In genomic region chr2:11664367-11664766, GRCm38 (mm10) we compare ENCODE assay signal across 8 mouse cellular contexts. TPM values are rescaled to one million over a fixed set of nuclear protein-coding genes. Genes with fewer than 3 reads are reported as not detected.
A peak's percentile ranks its signal among the peaks of the same experiment; 100 is the strongest.
DNase-seq lines count a peak whose midpoint lies in the region; ATAC-seq and TF ChIP-seq lines count a peak whose summit lies in the region.

No protein-coding gene starts in this region.

- peak in 1 of 2 experiments; percentile 68; a peak in 3 of 4 replicates for TF ChIP-seq CTCF in CH12.LX (conservative IDR thresholded peaks at IDR 0.05 in 1 of 2, IDR thresholded peaks at IDR 0.05 in 1 of 2; ENCODE audit: low read depth in 2 of 2, low read length in 2 of 2)
- no peak; the same call in 1 of the 2 replicates for TF ChIP-seq CTCF in kidney, postnatal 0 days (IDR thresholded peaks at IDR 0.05; ENCODE audit: low read depth)

- peak overlapping the region; percentile 6 to 49 (median 15) for H3K4me3 ChIP-seq in CH12.LX (replicated peaks in 1 of 3; ENCODE audit: low read depth in 2 of 3, low read length in 2 of 3, poor library complexity in 1 of 3)
- peak overlapping the region; percentile 37 for H3K4me3 ChIP-seq in heart, embryonic 16.5 days (ENCODE audit: low read length)
- H3K4me3 ChIP-seq in kidney, postnatal 0 days (replicated peaks; ENCODE audit: low read depth, low read length) = no peak overlapping the region
- peak overlapping the region; percentile 7 for H3K4me3 ChIP-seq in stomach, embryonic 16.5 days (replicated peaks; ENCODE audit: low read length)

- no peak overlapping the region for H3K27ac ChIP-seq in CH12.LX (ENCODE audit: insufficient read depth, low read depth)
- H3K27ac ChIP-seq in heart, embryonic 16.5 days (ENCODE audit: low read length) = no peak overlapping the region
- no peak overlapping the region for H3K27ac ChIP-seq in kidney, postnatal 0 days
- H3K27ac ChIP-seq in stomach, embryonic 16.5 days (ENCODE audit: low read length) = no peak overlapping the region

- H3K9me3 ChIP-seq in CH12.LX (replicated peaks; ENCODE audit: low read length) = no peaks in the 10 kb centered on the region
- no peaks in the 10 kb centered on the region for H3K9me3 ChIP-seq in heart, embryonic 16.5 days (replicated peaks; ENCODE audit: control insufficient read depth, low read length)
- H3K9me3 ChIP-seq in kidney, postnatal 0 days (replicated peaks; ENCODE audit: low read length) = no peaks in the 10 kb centered on the region
- no peaks in the 10 kb centered on the region for H3K9me3 ChIP-seq in stomach, embryonic 16.5 days (replicated peaks; ENCODE audit: control insufficient read depth, low read length)

- TF ChIP-seq EP300 in CH12.LX (IDR thresholded peaks at IDR 0.05; ENCODE audit: low read length) = no peak

- peak; percentile 50 for ATAC-seq in common myeloid progenitor, adult 5-6 weeks (replicated peaks; ENCODE audit: low read depth, poor library complexity, severe bottlenecking)
- peak; percentile 14; the same call in 1 of the 2 replicates for ATAC-seq in heart, embryonic 16.5 days (replicated peaks; ENCODE audit: extremely low read depth, insufficient read depth, low FRiP score)
- ATAC-seq in kidney, postnatal 0 days (replicated peaks; ENCODE audit: low FRiP score, low read depth) = no peak
- ATAC-seq in megakaryocyte progenitor cell, adult 5-6 weeks (replicated peaks; ENCODE audit: poor library complexity) = peak; percentile 67
- no peak for ATAC-seq in stomach, embryonic 16.5 days (ENCODE audit: insufficient read depth, low FRiP score)

- in situ Hi-C loops in CH12.LX (cut with MboI; ENCODE audit: low pct_ligation_motif_present, low pct_unique_long_range_greater_than_20kb, low sequenced_read_pairs) = no loop called here

- dilution Hi-C loops in CH12.LX (cut with MboI; ENCODE audit: extremely low pct_ligation_motif_present, extremely low pct_unique_long_range_greater_than_20kb, low sequenced_read_pairs) = no loop called here

- H3K36me3 ChIP-seq in CH12.LX (replicated peaks in 1 of 2; ENCODE audit: control insufficient read depth in 1 of 2, insufficient read depth in 1 of 2, low read length in 1 of 2) = no peaks in the 10 kb centered on the region
- no peaks in the 10 kb centered on the region for H3K36me3 ChIP-seq in heart, embryonic 16.5 days (ENCODE audit: control insufficient read depth, insufficient read depth)
- no peaks in the 10 kb centered on the region for H3K36me3 ChIP-seq in kidney, postnatal 0 days (ENCODE audit: insufficient read depth, low read length)
- H3K36me3 ChIP-seq in stomach, embryonic 16.5 days (ENCODE audit: control insufficient read depth, insufficient read depth, low read length) = no peaks in the 10 kb centered on the region

- H3K79me2 ChIP-seq in CH12.LX (replicated peaks; ENCODE audit: control insufficient read depth, extremely low read depth, insufficient read depth, poor library complexity, severe bottlenecking) = peaks cover 3% of the 10 kb centered on the region

- no peaks in the 10 kb centered on the region for H3K27me3 ChIP-seq in CH12.LX (replicated peaks)
- no peaks in the 10 kb centered on the region for H3K27me3 ChIP-seq in heart, embryonic 16.5 days (ENCODE audit: control insufficient read depth, insufficient read depth, low read length)
- H3K27me3 ChIP-seq in kidney, postnatal 0 days (ENCODE audit: insufficient read depth, low read length) = no peaks in the 10 kb centered on the region
- H3K27me3 ChIP-seq in stomach, embryonic 16.5 days (ENCODE audit: control insufficient read depth, insufficient read depth, low read length) = no peaks in the 10 kb centered on the region

- peak; percentile 6 for DNase-seq in embryo, embryonic 9.5 days (ENCODE audit: extremely low spot score)
- no peak for DNase-seq in embryo, embryonic 10.5 days (ENCODE audit: low spot score)
- DNase-seq in CH12.LX (ENCODE audit: extremely low read depth) = peak; percentile 58
- DNase-seq in kidney, postnatal 0 days (ENCODE audit: low spot score) = peak; percentile 14

- no peak for TF ChIP-seq POLR2A in CH12.LX (IDR thresholded peaks at IDR 0.05; ENCODE audit: low read depth, low read length)

- TF ChIP-seq RAD21 in CH12.LX (IDR thresholded peaks at IDR 0.05; ENCODE audit: low read depth, low read length) = peak; percentile 25

- peak overlapping the region; percentile 10; the same call in 1 of the 2 replicates for H3K9ac ChIP-seq in CH12.LX (ENCODE audit: insufficient read depth, low read depth)
- no peak overlapping the region for H3K9ac ChIP-seq in heart, embryonic 16.5 days (ENCODE audit: low read length)
- H3K9ac ChIP-seq in kidney, postnatal 0 days (ENCODE audit: low read depth, low read length) = no peak overlapping the region
- no peak overlapping the region for H3K9ac ChIP-seq in stomach, embryonic 16.5 days (ENCODE audit: low read length)

- H3K4me2 ChIP-seq in CH12.LX (ENCODE audit: insufficient read depth, low read depth, poor library complexity, severe bottlenecking) = peak overlapping the region; percentile 80
- peak overlapping the region; percentile 61 for H3K4me2 ChIP-seq in heart, embryonic 16.5 days (ENCODE audit: low read depth, low read length)
- H3K4me2 ChIP-seq in kidney, postnatal 0 days (ENCODE audit: low read length) = peak overlapping the region; percentile 46
- peak overlapping the region; percentile 42 for H3K4me2 ChIP-seq in stomach, embryonic 16.5 days (ENCODE audit: low read depth, low read length)

- peaks cover 15 to 48% of the 10 kb centered on the region in 2 experiments for H3K4me1 ChIP-seq in CH12.LX (ENCODE audit: control insufficient read depth in 1 of 2, insufficient read depth in 2 of 2)
- peaks cover 4% of the 10 kb centered on the region for H3K4me1 ChIP-seq in heart, embryonic 16.5 days (ENCODE audit: control insufficient read depth, insufficient read depth, low read length)
- H3K4me1 ChIP-seq in kidney, postnatal 0 days (replicated peaks; ENCODE audit: insufficient read depth, low read length) = no peaks in the 10 kb centered on the region
- H3K4me1 ChIP-seq in stomach, embryonic 16.5 days (ENCODE audit: control insufficient read depth, insufficient read depth, low read length) = no peaks in the 10 kb centered on the region

- WGBS in heart, embryonic 16.5 days = 34% methylated on average over 6 of the region's 6 CpGs
- 46% methylated on average over 6 of the region's 6 CpGs for WGBS in kidney, postnatal 0 days
- WGBS in stomach, embryonic 16.5 days = 41% methylated on average over 6 of the region's 6 CpGs

TF ChIP-seq in CH12.LX, 34 proteins besides CTCF, POLR2A, EP300 and RAD21:
- TF ChIP-seq RCOR1 (conservative IDR thresholded peaks at IDR 0.05; ENCODE audit: low read depth, low read length) = no peak
- TF ChIP-seq MAFK (IDR thresholded peaks at IDR 0.05; ENCODE audit: insufficient replicate concordance, low read length) = no peak
- peak; percentile 28; the same call in 1 of the 2 replicates for TF ChIP-seq JUN (IDR thresholded peaks at IDR 0.05; ENCODE audit: insufficient read depth, low read depth, low read length)
- TF ChIP-seq SMC3 (IDR thresholded peaks at IDR 0.05; ENCODE audit: low read depth, low read length) = peak; percentile 56
- TF ChIP-seq NELFE (IDR thresholded peaks at IDR 0.05; ENCODE audit: low read depth, low read length) = no peak

RNA-seq across cellular contexts. Expression of gene Il2ra, which starts 21.8 kb away (rescaled TPM):
- 5.5 and 6.0 TPM in 2 replicates for total RNA-seq in CH12.LX (2012; rRNA removed)
- total RNA-seq in CH12.LX (2014; rRNA removed) = 4.8 and 6.3 TPM in 2 replicates
- polyA plus RNA-seq in CH12.LX (2012; ENCODE audit: insufficient read length, low read depth) = 8.7 and 8.8 TPM in 2 replicates
- not detected in 2 replicates for total RNA-seq in common myeloid progenitor, adult 5-6 weeks (2017)
- polyA plus RNA-seq in heart, embryonic 16.5 days (2015; fragmentation: Nextera tagmentation; extraction: Ambion mirVana) = 8.6 and 21.2 TPM in 2 replicates
- not detected in 2 replicates for polyA plus RNA-seq in kidney, postnatal 0 days (2015; fragmentation: Nextera tagmentation; extraction: Ambion mirVana)
- total RNA-seq in megakaryocyte progenitor cell, adult 5-6 weeks (2015) = not detected in 2 replicates
- total RNA-seq in megakaryocyte progenitor cell, adult 5-6 weeks (2017) = not detected in 2 replicates
- polyA plus RNA-seq in stomach, embryonic 16.5 days (2015; fragmentation: Nextera tagmentation; extraction: Ambion mirVana) = not detected in 2 replicates

RNA-seq across cellular contexts. Expression of gene Gm17490, which starts 38.3 kb away (rescaled TPM):
- total RNA-seq in CH12.LX (2012; rRNA removed) (not detected in 2 replicates), CH12.LX (2014; rRNA removed) (not detected in 2 replicates)
- not detected in 2 replicates for polyA plus RNA-seq in CH12.LX (2012; ENCODE audit: insufficient read length, low read depth)
- not detected in 2 replicates for total RNA-seq in common myeloid progenitor, adult 5-6 weeks (2017)
- polyA plus RNA-seq in heart, embryonic 16.5 days (2015; fragmentation: Nextera tagmentation; extraction: Ambion mirVana) = not detected in 2 replicates
- polyA plus RNA-seq in kidney, postnatal 0 days (2015; fragmentation: Nextera tagmentation; extraction: Ambion mirVana) = not detected in 2 replicates
- total RNA-seq in megakaryocyte progenitor cell, adult 5-6 weeks (2015) = not detected in 2 replicates
- not detected in 2 replicates for total RNA-seq in megakaryocyte progenitor cell, adult 5-6 weeks (2017)
- not detected in 2 replicates for polyA plus RNA-seq in stomach, embryonic 16.5 days (2015; fragmentation: Nextera tagmentation; extraction: Ambion mirVana)

RNA-seq across cellular contexts. Expression of gene Il15ra, which starts 40.7 kb away (rescaled TPM):
- total RNA-seq in CH12.LX (2012; rRNA removed) (14.4 and 15.1 TPM in 2 replicates), CH12.LX (2014; rRNA removed) (12.6 and 14.0 TPM in 2 replicates)
- 16.6 and 19.4 TPM in 2 replicates for polyA plus RNA-seq in CH12.LX (2012; ENCODE audit: insufficient read length, low read depth)
- 7.6 and 20.8 TPM in 2 replicates for total RNA-seq in common myeloid progenitor, adult 5-6 weeks (2017)
- 16.0 and 19.2 TPM in 2 replicates for polyA plus RNA-seq in heart, embryonic 16.5 days (2015; fragmentation: Nextera tagmentation; extraction: Ambion mirVana)
- polyA plus RNA-seq in kidney, postnatal 0 days (2015; fragmentation: Nextera tagmentation; extraction: Ambion mirVana) = 4.1 and 4.3 TPM in 2 replicates
- total RNA-seq in megakaryocyte progenitor cell, adult 5-6 weeks (2015) = 22.2 and 27.2 TPM in 2 replicates
- 21.3 and 27.5 TPM in 2 replicates for total RNA-seq in megakaryocyte progenitor cell, adult 5-6 weeks (2017)
- 1.8 and 3.2 TPM in 2 replicates for polyA plus RNA-seq in stomach, embryonic 16.5 days (2015; fragmentation: Nextera tagmentation; extraction: Ambion mirVana)

Comparison
In these comparisons a context has a peak if more than half of its experiments do, and no peak if none do; other contexts are left out.
1. ATAC-seq: peak in common myeloid progenitor, adult 5-6 weeks (single experiment), heart, embryonic 16.5 days (single experiment) and megakaryocyte progenitor cell, adult 5-6 weeks (single experiment); none in kidney, postnatal 0 days (single experiment) and stomach, embryonic 16.5 days (single experiment).
2. Peak in every context shown above with its lines, with median percentiles within 50 percentile points of each other: H3K4me2 ChIP-seq.